Mouse (Mus musculus) CD4-positive, CD25-positive, alpha-beta regulatory T cell, adult 4 months (primary cell): ENCODE measurements around the gene Arhgap36. TPM values are rescaled to one million over a fixed set of nuclear protein-coding genes. Genes with fewer than 3 reads are reported as not detected.

Experiments used
- ATAC-seq: one replicate; pipeline ENCODE4 v1.8.0; 2017
- polyA plus RNA-seq, 2 experiments: library from polyadenylated mRNA; unstranded; fragments of 100-300 nt; shearing (Covaris generic); gene quantifications; one replicate each; pipeline ENCODE4 v1.2.1; 2017

Arhgap36 gene
- polyA plus RNA-seq, result not detected

GRCm38 (mm10) chrX:49463442-49463970 is at the start of gene Arhgap36:
Gene Arhgap36, plus strand, starts transcription at chrX:49463945.
- ATAC-seq, result no peak

- no peak for ATAC-seq
These were observed 6.0 kb upstream of the Arhgap36 start for GRCm38 (mm10) chrX:49457781-49458180.

- ATAC-seq, result no peak
These were observed 6.7 kb downstream of the Arhgap36 start for GRCm38 (mm10) chrX:49470287-49471054.

DNA sequence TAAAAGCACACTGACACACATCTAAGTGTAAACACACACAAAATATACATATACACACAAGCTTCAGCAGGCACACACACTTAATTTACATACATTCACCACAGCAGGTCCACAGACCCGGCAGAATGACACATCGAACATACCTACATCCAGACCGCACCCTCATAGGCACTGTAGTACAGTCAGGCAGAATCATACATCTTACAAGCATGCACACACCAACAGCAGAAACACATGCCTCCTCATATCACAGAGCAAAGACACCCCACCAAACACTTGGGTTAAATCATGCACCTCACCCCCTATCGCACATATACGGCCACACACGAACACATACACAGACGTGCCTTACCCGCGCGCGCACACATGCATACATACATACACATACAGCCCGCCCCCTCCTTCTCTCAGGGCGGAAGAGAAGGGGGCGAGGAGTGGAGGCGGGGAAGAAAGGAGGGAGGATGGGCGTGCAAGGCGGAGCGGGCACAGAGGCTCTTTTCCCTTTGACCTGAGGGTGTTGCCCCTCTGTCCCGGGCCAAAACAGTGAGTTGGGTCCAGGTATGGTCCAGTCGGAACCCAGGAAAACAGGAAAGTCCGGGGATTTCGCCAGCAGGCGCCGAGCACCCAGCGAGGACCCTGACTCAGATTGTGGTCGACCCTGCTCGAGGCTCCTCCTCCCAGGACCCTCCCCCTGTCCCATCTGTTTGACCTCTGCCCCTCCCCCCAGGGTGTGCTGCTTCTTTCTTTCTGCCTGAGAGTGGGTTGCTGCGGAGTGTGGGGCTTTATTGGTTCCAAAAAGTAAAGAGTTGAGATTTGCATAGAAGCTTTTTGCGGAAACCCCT is 16.4 kb downstream of the Arhgap36 start:
- no peak for ATAC-seq

- no peak for ATAC-seq
These were observed 17.1 kb downstream of the Arhgap36 start for GRCm38 (mm10) chrX:49480846-49481245.

DNA sequence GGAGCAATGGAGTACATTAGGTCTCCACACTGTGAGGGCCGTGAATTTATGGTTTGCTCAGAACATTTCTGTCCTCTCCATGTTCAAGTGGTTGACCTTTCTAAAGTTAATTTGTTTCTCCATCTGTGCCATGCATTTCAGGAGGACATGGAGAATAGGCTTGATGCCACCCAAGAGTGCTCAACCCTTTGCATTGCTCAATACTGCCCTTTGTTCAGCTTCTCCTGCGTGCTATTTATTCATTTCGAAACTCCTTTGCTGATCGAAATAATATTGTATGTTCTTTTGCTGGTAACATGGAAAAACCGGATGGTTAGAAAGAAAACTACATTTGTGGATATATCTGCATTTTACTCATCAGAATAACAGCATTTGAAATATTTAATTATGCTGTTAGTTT is 25.4 kb downstream of the Arhgap36 start:
- no peak for ATAC-seq

DNA sequence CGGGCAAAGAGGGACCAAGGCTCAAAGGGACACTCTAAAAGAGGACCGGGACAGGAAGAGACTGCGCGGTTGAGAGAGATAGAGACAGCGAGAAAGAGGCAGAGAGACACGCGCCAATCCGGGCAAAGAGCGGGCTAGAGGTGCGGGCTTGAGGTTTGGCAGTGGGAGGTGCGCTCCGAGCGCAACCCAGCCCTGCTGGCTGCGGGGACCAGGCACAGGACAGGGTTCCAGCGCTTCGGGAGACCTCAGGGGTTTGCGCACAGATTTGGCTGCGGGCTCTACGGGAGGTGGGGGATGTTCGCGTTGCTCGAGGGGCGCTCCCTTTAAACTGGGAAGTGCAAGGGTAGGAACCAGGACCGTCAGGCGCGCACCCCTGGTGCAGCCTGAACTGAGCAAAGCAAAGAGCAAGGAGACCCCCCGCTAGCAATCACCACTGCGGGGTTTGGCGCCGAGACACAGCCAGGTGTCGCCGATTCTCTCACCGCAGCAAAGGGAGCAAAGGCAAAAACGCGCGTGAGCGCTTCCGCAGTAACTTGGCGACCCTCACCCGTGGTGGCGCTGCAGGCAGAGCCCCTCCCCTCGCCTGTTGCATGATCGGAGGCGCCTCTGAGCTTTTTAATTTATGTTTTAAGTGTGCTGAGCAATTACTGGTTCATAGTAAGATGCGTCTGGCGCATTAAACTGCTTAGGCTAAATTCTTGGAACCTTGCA is 30.1 kb downstream of the Arhgap36 start:
- ATAC-seq, result no peak

Other genes with a start within 250 kb of the Arhgap36 start
- 10 to 100 TPM; 10.3 to 14.2 TPM for gene Enox2, start 175.7 kb upstream of the Arhgap36 start, polyA plus RNA-seq
- not detected for gene Olfr1320, start 208.4 kb downstream of the Arhgap36 start, polyA plus RNA-seq